Mouse (Mus musculus) neural tube, embryonic 11.5 days (tissue): ENCODE measurements at regions not wholly inside any gene's neighbourhood (a gene's known extent, or its start where the extent isn't known, plus 50 kb on each side); places are given as distances from the start of the nearest gene placed in this dataset.

Experiments
- ATAC-seq: fragments of 200-750 bp; cut with Nextera tagmentation; 2 replicates; pipeline ENCODE4 v1.8.0; 2017; ENCODE audit warnings: moderate number of reproducible peaks, mild to moderate bottlenecking, moderate TSS enrichment, moderate library complexity; ENCODE audit not compliant: insufficient read depth, low FRiP score, low TSS enrichment
- DNase-seq: peaks from one replicate; pipeline ENCODE4 v3.0.0-alpha.2; 2015; ENCODE audit warnings: low spot score
- H3K27ac ChIP-seq: fragments of 300-500 bp; sonication (generic); 2 replicates; pipeline ENCODE4 v1.5.1; 2014; ENCODE audit warnings: low read depth, mild to moderate bottlenecking, low read length
- H3K27me3 ChIP-seq: fragments of 300-500 bp; sonication (generic); 2 replicates; pipeline ENCODE4 v1.6.1; 2014; ENCODE audit warnings: mild to moderate bottlenecking, low read length, mixed read lengths; ENCODE audit not compliant: control insufficient read depth, insufficient read depth
- H3K36me3 ChIP-seq: fragments of 300-500 bp; sonication (generic); 2 replicates; pipeline ENCODE4 v1.6.1; 2014; ENCODE audit warnings: mild to moderate bottlenecking, low read length, moderate library complexity, mixed read lengths; ENCODE audit not compliant: control insufficient read depth, insufficient read depth
- H3K4me1 ChIP-seq: fragments of 300-500 bp; sonication (generic); 2 replicates; pipeline ENCODE4 v1.6.1; 2014; ENCODE audit warnings: low read length, mixed read lengths; ENCODE audit not compliant: control insufficient read depth, insufficient read depth
- H3K4me2 ChIP-seq: fragments of 300-500 bp; sonication (generic); 2 replicates; pipeline ENCODE4 v1.6.1; 2014; ENCODE audit warnings: low read depth, mild to moderate bottlenecking, moderate library complexity
- H3K4me3 ChIP-seq: fragments of 300-500 bp; sonication (generic); 2 replicates; pipeline ENCODE4 v1.5.1; 2014; ENCODE audit warnings: low read depth, low read length
- H3K9ac ChIP-seq: fragments of 300-500 bp; sonication (generic); 2 replicates; pipeline ENCODE4 v1.6.1; 2014; ENCODE audit warnings: mild to moderate bottlenecking, low read length
- H3K9me3 ChIP-seq: fragments of 300-500 bp; sonication (generic); 2 replicates; pipeline ENCODE4 v1.6.1; 2016; ENCODE audit warnings: low read length; ENCODE audit not compliant: control insufficient read depth
- WGBS: fragments of 180-500 bp; shearing (Covaris S2); extraction: QIAGEN DNeasy Blood & Tissue Kit; methylation state at CpG from one replicate; pipeline ENCODE4 v1.1.7; 2014; 5-methylcytosine and 5-hydroxymethylcytosine counted together

- Histone ChIP-seq H3K27ac (no peak overlapping the region), H3K4me3 (no peak overlapping the region), H3K4me1 (no peaks in the 10 kb centered on the region), H3K9me3 (no peaks in the 10 kb centered on the region), H3K36me3 (no peaks in the 10 kb centered on the region), H3K27me3 (no peaks in the 10 kb centered on the region), H3K9ac (no peak overlapping the region), H3K4me2 (no peak overlapping the region)
- 28% methylated on average over 8 of the region's 8 CpGs for WGBS
- DNase-seq = no peak
- no peak for ATAC-seq
Observed at GRCm38 (mm10) chr8:28594606-28595005, 1147.1 kb downstream of the Poteg start.

DNA sequence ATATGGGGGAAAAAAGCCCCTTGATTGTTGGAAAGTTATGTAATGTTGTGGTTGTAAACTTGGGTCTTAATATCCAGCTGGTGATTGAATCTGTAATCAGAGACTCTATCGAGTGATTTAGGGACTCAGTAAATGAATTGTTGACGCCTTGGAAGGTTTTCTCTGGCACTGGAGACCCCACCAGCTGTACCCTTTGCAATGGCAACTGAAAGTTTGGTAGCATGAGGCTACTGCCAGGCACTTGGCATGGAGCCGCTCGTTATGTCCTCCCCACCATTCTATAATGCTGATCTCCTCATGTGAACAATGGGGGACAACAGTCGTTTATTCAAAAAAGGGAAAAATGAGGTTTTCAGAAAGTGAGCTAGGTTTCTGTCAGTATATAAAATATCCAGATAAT, 1148.4 kb downstream of the Poteg start:
- ATAC-seq = no peak
- 88% methylated on average over 5 of the region's 5 CpGs for WGBS
- no peak for DNase-seq

More for the DNA sequence above, 1148.4 kb downstream of the Poteg start:
- no peaks in the 10 kb centered on the region for H3K36me3 ChIP-seq
- H3K27ac ChIP-seq = no peak overlapping the region
- H3K4me1 ChIP-seq = no peaks in the 10 kb centered on the region
- no peak overlapping the region for H3K4me3 ChIP-seq
- H3K4me2 ChIP-seq = no peak overlapping the region
- no peaks in the 10 kb centered on the region for H3K27me3 ChIP-seq
- no peaks in the 10 kb centered on the region for H3K9me3 ChIP-seq
- H3K9ac ChIP-seq = no peak overlapping the region
